Mouse (Mus musculus) spleen, adult 2 months (tissue): ENCODE data around the gene Hoxa7. TPM values are rescaled to one million over a fixed set of nuclear protein-coding genes. Genes with fewer than 3 reads are reported as not detected.
A peak's percentile ranks its signal among the peaks of the same experiment; 100 is the strongest.

ENCODE experiments used
- DNase-seq, 2 experiments: peaks; one replicate each; pipeline versions ENCODE4 v3.0.0 to v3.0.0-alpha.2; 2012 to 2021; ENCODE audit warnings: low spot score in 2 of 2, low read depth in 1 of 2
- H3K27ac ChIP-seq: fragments of 200-500 bp; 2 replicates; pipeline ENCODE4 v1.5.1; 2012; ENCODE audit warnings: low read length, inconsistent platforms; ENCODE audit not compliant: insufficient read depth
- H3K27me3 ChIP-seq: fragments of 200-500 bp; 2 replicates; pipeline ENCODE4 v1.6.1; 2012; ENCODE audit warnings: mild to moderate bottlenecking, moderate library complexity, low read length, inconsistent platforms; ENCODE audit not compliant: control insufficient read depth, insufficient read depth
- H3K36me3 ChIP-seq: fragments of 200-500 bp; 2 replicates; pipeline ENCODE4 v1.6.1; 2012; ENCODE audit warnings: mild to moderate bottlenecking, low read length, inconsistent platforms; ENCODE audit not compliant: control insufficient read depth, insufficient read depth
- H3K4me1 ChIP-seq: fragments of 200-500 bp; 2 replicates; pipeline ENCODE4 v1.6.1; 2011; ENCODE audit warnings: inconsistent platforms; ENCODE audit not compliant: control insufficient read depth, insufficient read depth, insufficient read length
- H3K4me3 ChIP-seq: fragments of 200-500 bp; 2 replicates; pipeline ENCODE4 v1.5.1; 2011; ENCODE audit warnings: mild to moderate bottlenecking, inconsistent platforms; ENCODE audit not compliant: insufficient read depth, insufficient read length; ENCODE audit errors: extremely low read depth
- CTCF ChIP-seq: fragments of 200-500 bp; IDR thresholded peaks from 2 replicates; pipeline ENCODE4 v1.5.1; 2011; ENCODE audit warnings: mild to moderate bottlenecking, inconsistent platforms; ENCODE audit not compliant: insufficient read depth, insufficient read length, insufficient replicate concordance; ENCODE audit errors: extremely low read depth
- POLR2A ChIP-seq: fragments of 200-500 bp; IDR thresholded peaks from 2 replicates; pipeline ENCODE4 v1.6.1; 2011; ENCODE audit warnings: low read depth, low read length, inconsistent platforms
- WGBS: fragments of 180-500 bp; shearing (Covaris S2); methylation state at CpG from one replicate; pipeline ENCODE4 v1.1.7; 2018; 5-methylcytosine and 5-hydroxymethylcytosine counted together
- polyA plus RNA-seq: library from polyadenylated mRNA; depleted of rRNA; stranded (reverse); fragments of >200 nt; gene quantifications from 2 replicates; pipeline ENCODE4 v1.2.3, GENCODE M21; 2012

Hoxa7 gene
- polyA plus RNA-seq, 1 experiment = 0.56 TPM

DNA sequence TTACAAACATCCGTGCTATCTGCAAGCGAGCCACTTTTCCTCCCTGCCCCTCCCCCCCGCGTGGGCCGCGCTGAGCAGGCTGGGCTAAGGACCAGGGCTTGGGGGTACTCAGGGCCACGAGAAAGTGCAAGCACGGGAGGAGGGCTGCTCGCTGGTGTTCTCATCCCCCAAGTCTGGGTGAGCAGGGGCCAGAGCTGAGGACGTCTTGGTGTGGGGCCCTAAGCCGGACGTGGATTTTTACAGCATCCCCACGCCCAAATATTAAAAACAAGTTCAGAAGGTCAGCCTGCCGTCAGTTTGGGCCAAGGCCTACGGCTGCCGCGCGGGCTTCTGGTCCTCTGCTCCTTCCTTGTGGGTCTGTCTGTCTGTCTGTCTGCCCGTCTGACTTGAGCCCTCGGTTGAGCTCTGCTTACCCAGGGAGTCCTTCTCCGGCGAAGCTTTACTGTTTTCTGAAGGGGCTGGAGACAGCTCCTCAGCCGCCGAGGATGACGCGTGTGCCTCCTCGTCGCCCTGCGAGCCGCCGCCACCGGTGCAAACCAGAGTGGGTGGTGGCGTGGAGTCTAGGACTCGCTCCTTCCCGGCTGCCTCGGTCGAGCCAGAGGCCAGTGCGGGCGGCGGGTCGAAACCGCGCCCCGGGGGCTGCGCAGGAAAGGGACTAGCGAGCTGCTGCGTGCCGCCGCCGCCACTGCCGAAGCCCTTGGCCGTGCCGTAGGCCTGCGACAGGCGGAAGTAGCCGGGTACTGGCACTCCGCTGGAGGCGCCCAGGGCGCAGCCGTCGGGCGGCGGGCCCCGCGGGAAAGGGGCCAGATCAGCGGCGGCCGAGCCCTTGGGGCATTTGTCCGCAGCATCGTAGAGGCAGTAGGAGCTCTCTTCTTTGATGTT, 12.1 kb upstream of the Hoxa7 start:
- H3K4me3 ChIP-seq = no peak overlapping the region
- no peak overlapping the region for H3K27ac ChIP-seq
- no peaks in the 10 kb centered on the region for H3K36me3 ChIP-seq
- peaks cover 50% of the 10 kb centered on the region for H3K27me3 ChIP-seq
- peaks cover 20% of the 10 kb centered on the region for H3K4me1 ChIP-seq
- no peak for TF ChIP-seq CTCF
- TF ChIP-seq POLR2A = no peak
- DNase-seq = no peak
- WGBS = 4% methylated on average over 70 of the region's 70 CpGs

DNA sequence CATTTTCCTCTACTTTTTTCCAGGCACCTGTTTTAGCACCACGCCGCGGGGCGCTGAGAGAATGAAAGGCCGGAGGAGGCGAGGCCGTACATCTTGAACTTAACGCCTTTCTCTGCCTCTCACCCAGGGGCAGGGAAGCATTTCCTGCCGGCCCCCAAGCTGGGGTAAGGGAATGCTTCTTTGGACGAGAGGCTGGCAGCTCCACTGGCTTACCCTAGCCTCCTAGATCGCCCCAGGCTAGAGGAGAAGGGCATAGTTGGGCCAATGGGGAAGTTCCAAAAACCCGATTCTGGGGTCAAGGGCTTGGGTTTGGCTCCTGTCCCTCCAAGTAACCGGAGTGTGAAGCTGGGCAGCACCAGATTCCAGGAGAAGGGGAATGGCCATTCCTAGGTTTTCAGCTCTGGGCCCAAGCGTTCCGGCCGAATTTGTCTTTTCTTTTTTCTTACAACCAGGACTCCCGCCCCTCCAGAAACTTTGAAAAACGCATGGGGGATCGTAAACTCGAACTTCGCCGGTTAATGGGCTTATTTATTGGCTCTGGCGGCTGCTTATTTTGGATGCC, 11.4 kb upstream of the Hoxa7 start:
- Histone ChIP-seq H3K36me3 (no peaks in the 10 kb centered on the region), H3K4me1 (peaks cover 20% of the 10 kb centered on the region), H3K4me3 (no peak overlapping the region), H3K27me3 (peaks cover 50% of the 10 kb centered on the region), H3K27ac (no peak overlapping the region)
- no peak for TF ChIP-seq CTCF
- TF ChIP-seq POLR2A = no peak
- no peak for DNase-seq
- WGBS = 20% methylated on average over 23 of the region's 23 CpGs

DNA sequence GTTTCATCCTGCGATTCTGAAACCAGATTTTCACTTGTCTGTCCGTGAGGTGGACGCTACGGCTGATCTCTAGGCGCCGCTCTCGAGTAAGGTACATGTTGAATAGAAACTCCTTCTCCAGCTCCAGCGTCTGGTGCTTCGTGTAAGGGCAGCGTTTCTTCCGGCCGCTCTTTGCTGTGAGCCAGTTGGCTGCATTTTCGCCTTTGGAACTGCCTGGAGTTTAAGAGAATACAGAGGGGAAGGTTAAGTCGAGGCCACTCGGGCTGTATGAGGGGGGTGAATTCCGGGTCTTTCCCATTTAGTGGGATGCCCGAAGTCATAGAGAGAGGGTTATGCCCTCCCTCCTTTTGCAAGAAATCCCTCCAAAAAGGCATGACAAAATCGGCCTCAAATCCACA, 10.9 kb upstream of the Hoxa7 start:
- TF ChIP-seq CTCF = no peak
- no peak for TF ChIP-seq POLR2A
- H3K27ac ChIP-seq = no peak overlapping the region
- H3K27me3 ChIP-seq = peaks cover 50% of the 10 kb centered on the region
- peaks cover 20% of the 10 kb centered on the region for H3K4me1 ChIP-seq
- peak overlapping the region; percentile 5; the same call in 1 of the 2 replicates for H3K4me3 ChIP-seq
- 1% methylated on average over 18 of the region's 18 CpGs for WGBS
- no peaks in the 10 kb centered on the region for H3K36me3 ChIP-seq
- no peak for DNase-seq

DNA sequence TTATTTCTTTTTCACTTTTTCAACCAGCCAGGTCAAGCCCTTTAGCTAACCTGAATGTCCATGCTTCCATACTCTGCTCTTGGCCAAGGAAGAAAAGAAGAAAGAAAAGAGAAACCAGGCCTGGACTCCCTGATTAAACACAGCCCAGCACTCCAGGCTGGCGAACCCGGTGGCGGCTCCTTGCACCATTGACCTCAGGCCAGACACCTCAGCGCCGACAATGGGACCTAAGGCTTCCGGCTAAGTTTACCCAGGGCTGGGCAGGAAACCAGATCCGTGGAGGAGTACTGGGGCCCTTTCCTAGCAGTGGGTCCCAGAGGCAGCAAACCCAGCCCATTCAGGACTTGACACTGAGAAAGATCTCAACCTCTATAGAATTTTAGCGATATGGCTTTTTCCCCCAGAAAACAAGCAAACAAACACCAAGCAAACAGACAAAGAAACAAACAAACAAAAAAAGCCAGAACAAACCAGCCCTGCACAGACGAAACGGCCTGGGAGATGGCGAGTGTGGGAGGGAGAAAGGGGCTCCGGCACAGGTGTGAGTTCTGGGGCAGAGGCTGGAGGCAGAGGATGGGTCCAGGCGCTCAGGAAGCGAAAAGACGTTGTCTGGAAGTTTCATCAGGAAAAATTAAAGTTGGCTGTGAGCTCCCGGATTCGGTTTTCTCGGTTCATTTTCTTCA, 10.4 kb upstream of the Hoxa7 start:
- peaks cover 51% of the 10 kb centered on the region for H3K27me3 ChIP-seq
- peaks cover 20% of the 10 kb centered on the region for H3K4me1 ChIP-seq
- H3K27ac ChIP-seq = no peak overlapping the region
- H3K4me3 ChIP-seq = peak overlapping the region; percentile 5; the same call in 1 of the 2 replicates
- TF ChIP-seq CTCF = no peak
- no peak for TF ChIP-seq POLR2A
- DNase-seq = no peak
- 5% methylated on average over 18 of the region's 18 CpGs for WGBS
- no peaks in the 10 kb centered on the region for H3K36me3 ChIP-seq

DNA sequence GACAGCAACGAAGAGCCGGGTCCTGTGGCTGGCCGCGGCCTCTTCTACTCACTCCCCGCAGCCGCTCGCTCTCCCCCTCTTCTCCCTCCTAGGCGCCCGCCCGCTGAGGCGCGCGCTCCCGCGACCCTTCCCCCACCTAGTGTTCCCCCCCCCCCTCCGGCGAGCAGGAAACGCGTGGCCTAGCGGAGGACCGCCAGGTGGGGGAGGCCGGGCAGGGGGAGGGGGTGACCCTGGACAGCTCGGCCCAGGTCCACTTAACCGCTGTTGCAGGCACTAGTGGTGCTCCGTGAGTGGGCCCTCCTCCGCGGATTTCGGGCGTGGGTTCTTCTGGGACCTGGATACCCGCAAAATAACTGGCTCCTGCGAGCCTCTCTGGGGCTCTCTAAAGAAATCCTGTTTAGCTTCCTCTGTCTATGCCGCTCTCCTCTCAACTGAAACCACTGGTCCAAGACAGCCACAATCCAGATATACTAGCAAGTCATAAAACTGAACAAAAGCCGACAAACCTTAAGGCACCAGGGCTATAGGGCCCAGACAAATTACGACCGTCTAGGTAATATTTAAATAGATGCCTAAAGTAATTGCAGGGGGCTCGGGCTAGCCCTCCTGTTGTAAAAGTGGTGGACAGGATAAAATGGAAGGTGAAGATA, 9.0 kb upstream of the Hoxa7 start, which contains the start of gene Hoxa9:
Hoxa9 (minus strand) TSS at position 574 of the 650 bp plus-strand sequence.
- 4% methylated on average over 22 of the region's 36 CpGs for WGBS
- H3K4me3 ChIP-seq = no peak within 1 kb of the TSS
- no peaks in the 10 kb centered on the region for H3K36me3 ChIP-seq
- no peak for DNase-seq
- no peak for TF ChIP-seq CTCF
- TF ChIP-seq POLR2A = no peak
- no peak within 1 kb of the TSS for H3K27ac ChIP-seq
- H3K4me1 ChIP-seq = peaks cover 24% of the 10 kb centered on the region
- peaks cover 63% of the 10 kb centered on the region for H3K27me3 ChIP-seq

DNA sequence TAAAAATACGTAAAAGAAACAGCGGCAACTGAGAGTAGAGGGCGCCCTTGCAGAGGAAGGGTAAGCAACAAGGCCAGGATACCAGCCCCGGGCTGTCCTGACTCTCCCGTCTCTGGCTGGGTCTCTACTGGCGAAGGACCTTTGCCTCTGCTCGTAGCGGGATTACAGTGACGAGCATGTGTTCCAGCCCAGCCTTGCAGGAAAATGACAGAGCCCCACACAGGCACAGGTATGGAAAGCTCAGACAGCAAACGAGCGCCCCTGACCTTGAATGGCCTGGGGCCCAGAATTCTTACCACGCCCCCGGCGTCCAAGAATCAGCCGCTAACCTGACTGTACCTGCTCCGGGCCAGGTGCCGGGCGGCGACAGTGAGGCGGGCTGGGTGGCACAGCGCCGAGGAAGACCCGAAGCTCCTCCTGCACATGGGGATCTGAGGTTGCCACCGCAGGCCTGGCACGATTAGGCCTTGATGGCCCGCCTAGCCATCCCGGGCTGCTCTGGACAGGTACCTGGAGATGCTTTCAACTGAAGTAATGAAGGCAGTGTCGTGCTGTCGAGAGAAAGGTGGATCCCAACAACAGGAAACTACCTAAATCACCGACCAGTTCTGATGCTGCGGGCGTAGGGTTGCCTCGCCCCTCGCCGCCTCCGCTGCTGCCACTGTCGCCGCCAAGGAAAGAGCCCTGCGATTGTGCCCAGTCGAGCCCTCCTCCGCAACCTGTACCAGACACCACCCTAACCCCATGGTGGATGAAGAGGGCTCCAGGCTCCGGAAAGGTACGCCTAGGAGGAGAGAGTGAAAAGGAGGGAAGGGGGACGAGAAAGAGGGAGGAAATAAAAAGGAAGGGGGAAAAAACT, 8.1 kb upstream of the Hoxa7 start:
- TF ChIP-seq POLR2A (no peak), CTCF (no peak)
- DNase-seq = no peak
- Histone ChIP-seq H3K27ac (no peak overlapping the region), H3K4me1 (peaks cover 25% of the 10 kb centered on the region), H3K27me3 (peaks cover 64% of the 10 kb centered on the region), H3K4me3 (no peak overlapping the region), H3K36me3 (no peaks in the 10 kb centered on the region)
- 3% methylated on average over 43 of the region's 44 CpGs for whole genome bisulfite sequencing
